Mouse (Mus musculus) c-Kit-negative CD71-positive TER-119-positive erythroid progenitor cells, embryonic 14.5 days (primary cell): Measurements from ENCODE around the gene Adamts17.

ENCODE experiments used
- DNase-seq: peaks from one replicate; pipeline ENCODE4 v3.0.0-alpha.2; 2013; ENCODE audit warnings: low read depth, low spot score

Gene Adamts17

GRCm38 (mm10) chr7:66839463-66840007 is at the start of gene Adamts17:
Gene Adamts17, plus strand, starts transcription at chr7:66839735.
- DNase-seq, result no peak

GRCm38 (mm10) chr7:66789860-66790748 is 49.4 kb upstream of the Adamts17 start:
- no peak for DNase-seq

- no peak for DNase-seq
Measured at GRCm38 (mm10) chr7:66791022-66791421, 48.5 kb upstream of the Adamts17 start.

- DNase-seq, result no peak
Measured at GRCm38 (mm10) chr7:66796909-66797308, 42.6 kb upstream of the Adamts17 start.

GRCm38 (mm10) chr7:66797345-66797744 is 42.2 kb upstream of the Adamts17 start:
- DNase-seq, result no peak

- DNase-seq, result no peak
Measured at GRCm38 (mm10) chr7:66798826-66799225, 40.7 kb upstream of the Adamts17 start.

GRCm38 (mm10) chr7:66800784-66801183 is 38.8 kb upstream of the Adamts17 start:
- no peak for DNase-seq

- DNase-seq, result no peak
Measured at GRCm38 (mm10) chr7:66801785-66802184, 37.8 kb upstream of the Adamts17 start.

- no peak for DNase-seq
Measured at GRCm38 (mm10) chr7:66803798-66804197, 35.7 kb upstream of the Adamts17 start.

GRCm38 (mm10) chr7:66806801-66807200 is 32.7 kb upstream of the Adamts17 start:
- no peak for DNase-seq

- no peak for DNase-seq
Measured at GRCm38 (mm10) chr7:66810436-66810835, 29.1 kb upstream of the Adamts17 start.

- DNase-seq, result no peak
Measured at GRCm38 (mm10) chr7:66811294-66811693, 28.2 kb upstream of the Adamts17 start.

- no peak for DNase-seq
Measured at GRCm38 (mm10) chr7:66812289-66812688, 27.2 kb upstream of the Adamts17 start.

GRCm38 (mm10) chr7:66812737-66813136 is 26.8 kb upstream of the Adamts17 start:
- no peak for DNase-seq

GRCm38 (mm10) chr7:66813172-66813571 is 26.4 kb upstream of the Adamts17 start:
- DNase-seq, result no peak

GRCm38 (mm10) chr7:66815526-66815925 is 24.0 kb upstream of the Adamts17 start:
- DNase-seq, result no peak

- DNase-seq, result no peak
Measured at GRCm38 (mm10) chr7:66820034-66820433, 19.5 kb upstream of the Adamts17 start.

GRCm38 (mm10) chr7:66830803-66831202 is 8.7 kb upstream of the Adamts17 start:
- no peak for DNase-seq

GRCm38 (mm10) chr7:66831295-66831694 is 8.2 kb upstream of the Adamts17 start:
- DNase-seq, result no peak

- DNase-seq, result no peak
Measured at GRCm38 (mm10) chr7:66840008-66840719, 629 bp downstream of the Adamts17 start.

GRCm38 (mm10) chr7:66841165-66841564 is 1.6 kb downstream of the Adamts17 start:
- DNase-seq, result no peak

- DNase-seq, result no peak
Measured at GRCm38 (mm10) chr7:66842021-66842420, 2.5 kb downstream of the Adamts17 start.
